Mouse (Mus musculus) c-Kit-positive CD71-negative TER-119-negative erythroid progenitor cells, embryonic 14.5 days (primary cell): ENCODE data around the gene Zzef1.
"Not testable (repeated sequence)": the region's sequence is repeated elsewhere in the genome, so short reads cannot be mapped to it uniquely, and the experiment has no call there.

Experiments used
- DNase-seq: peaks from one replicate; pipeline ENCODE4 v3.0.0-alpha.2; 2013; ENCODE audit warnings: low read depth

The Zzef1 gene

GRCm38 (mm10) chr11:72795455-72796295, at the start of gene Zzef1, which contains the start of gene Cyb5d2:
Gene Zzef1 (plus strand): TSS chr11:72796226.
Gene Cyb5d2 (minus strand): TSS chr11:72796142.
- DNase-seq = peak; percentile 95

DNA sequence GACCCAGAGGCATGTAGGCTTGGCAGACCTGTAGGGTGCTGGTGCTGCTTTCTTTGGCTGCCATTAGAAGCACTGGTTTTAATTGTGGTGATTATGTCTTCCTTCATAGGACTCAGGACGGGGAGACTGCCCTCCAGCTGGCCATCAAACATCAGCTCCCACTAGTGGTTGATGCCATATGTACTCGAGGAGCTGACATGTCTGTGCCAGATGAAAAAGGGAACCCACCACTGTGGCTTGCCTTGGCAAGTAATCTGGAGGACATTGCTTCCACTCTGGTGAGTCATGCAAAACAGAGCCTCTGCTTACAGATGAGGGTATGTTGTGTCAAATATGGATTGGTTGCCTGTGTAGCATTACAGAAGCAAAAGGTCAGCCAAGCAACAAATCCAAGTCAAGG, 44.1 kb upstream of the Zzef1 start:
- peak; percentile 19 for DNase-seq

GRCm38 (mm10) chr11:72758316-72758715, 37.7 kb upstream of the Zzef1 start:
- DNase-seq = no peak

DNA sequence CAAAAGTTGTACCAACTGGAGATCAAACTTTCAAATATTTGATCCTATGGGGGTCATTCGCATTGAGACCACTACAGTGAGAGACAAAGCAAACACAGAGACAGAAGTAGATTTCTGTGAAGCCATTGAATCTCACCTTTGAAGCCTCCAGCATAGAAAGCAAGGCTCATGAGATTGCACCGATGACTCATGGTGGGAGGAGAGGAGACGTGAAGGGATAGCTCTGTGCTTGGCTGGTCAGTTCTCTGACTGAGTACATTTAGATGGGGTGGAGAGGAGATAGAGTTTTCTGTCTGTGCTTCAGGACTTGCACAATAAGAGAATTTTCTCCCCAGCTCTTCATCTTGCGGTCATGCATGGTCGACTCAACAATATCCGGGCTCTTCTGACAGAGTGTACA, 36.4 kb upstream of the Zzef1 start:
- DNase-seq = no peak

DNA sequence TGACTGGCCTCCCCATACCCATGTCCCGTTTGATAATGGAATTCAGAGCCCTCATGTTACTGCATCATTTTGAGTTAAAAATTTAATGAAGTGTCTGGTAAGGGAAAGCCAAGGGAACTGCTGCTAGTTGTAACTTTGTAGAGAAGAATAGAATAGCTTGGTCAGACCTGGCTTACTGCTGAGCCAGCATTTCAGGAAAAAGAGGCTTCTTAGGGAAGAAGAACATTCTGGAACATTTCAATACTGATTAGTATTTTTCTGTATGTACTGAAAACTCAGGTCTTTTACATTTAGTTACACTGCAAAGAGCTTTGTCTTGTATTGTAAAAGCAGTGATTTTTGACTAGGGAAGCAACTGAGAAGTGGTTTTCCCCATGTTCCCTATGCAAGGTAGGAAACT, 35.2 kb upstream of the Zzef1 start:
- DNase-seq = no peak

DNA sequence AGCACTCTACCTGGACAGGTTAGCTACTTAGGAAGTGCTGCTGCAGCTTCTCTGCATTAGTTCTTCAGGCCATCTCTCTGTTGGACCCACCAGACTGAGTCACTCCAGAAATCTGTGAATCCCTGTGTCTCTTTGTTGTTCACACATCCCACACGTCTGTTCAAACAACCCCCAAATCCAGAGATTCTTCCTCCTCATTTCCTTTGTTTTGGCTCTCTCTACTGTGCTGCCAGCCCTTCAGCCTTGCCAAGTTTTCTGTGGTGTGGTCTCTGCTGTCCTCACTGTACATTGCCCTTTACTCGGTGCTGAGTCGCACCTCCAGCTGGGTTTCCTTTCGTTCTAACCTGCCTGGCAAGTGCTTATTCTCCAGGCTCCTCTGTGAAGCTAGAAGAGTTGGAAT, 31.8 kb upstream of the Zzef1 start:
- DNase-seq = no peak

DNA sequence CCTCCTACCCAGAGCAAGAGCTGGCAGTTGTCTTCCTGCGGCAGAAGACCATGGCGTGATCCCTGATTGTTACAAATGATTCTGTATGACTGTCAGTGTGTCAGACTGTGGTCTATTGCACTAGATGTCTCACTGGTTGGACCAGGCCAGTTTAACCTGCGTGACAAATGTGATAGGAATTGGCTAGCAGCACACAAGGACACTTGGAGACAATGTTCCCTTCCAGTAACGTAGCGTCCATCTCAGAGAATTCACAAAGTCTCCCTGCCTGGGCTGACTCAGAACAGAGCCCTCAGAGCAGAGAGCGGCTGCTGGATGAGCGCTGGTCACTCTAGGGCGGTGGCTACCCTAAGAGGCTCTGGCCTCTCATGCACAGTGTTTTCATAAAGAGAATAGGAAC, 28.3 kb upstream of the Zzef1 start:
- no peak for DNase-seq

GRCm38 (mm10) chr11:72769061-72769460, 27.0 kb upstream of the Zzef1 start:
- DNase-seq = no peak

DNA sequence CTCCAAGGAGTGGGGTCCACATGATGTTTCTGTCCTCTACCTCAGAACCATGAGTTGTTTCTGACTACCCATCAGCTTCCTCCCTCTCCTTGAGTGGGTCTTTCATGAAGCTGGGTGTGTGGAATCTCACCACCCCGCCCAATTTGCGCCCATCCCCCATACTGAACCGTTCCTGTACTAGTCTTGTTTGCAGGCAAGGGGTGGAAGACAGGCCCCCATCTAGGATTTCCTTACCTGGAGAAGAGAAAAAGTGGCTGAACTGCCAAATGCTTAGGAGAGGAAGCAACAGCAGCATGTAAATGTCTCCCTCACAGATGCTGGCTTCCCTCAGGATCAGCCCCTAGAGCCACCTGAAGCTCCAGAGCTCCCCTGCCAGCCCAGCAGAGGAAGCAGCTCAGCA, 25.7 kb upstream of the Zzef1 start:
- no peak for DNase-seq

- no peak for DNase-seq
Observed at GRCm38 (mm10) chr11:72770816-72771215, 25.2 kb upstream of the Zzef1 start.

DNA sequence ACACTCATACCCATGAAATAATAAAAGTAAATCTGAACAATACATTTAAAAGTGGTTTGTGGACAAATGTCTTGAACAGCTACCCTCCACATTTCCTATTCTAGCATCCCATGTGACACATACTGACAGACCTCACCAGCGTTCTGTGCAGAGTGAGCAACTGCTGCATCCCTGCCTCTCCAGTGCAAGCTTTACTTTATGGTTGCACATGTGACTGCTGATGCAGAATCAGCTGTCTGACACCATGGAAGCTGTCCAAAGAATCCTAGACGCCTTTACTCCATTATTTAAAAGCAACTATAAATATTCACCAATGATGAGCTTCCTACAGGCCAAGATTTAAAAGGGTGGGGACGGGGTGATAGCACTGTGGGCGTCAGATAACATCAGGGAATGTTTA, 24.6 kb upstream of the Zzef1 start:
- no peak for DNase-seq

GRCm38 (mm10) chr11:72772611-72773010, 23.4 kb upstream of the Zzef1 start:
- not testable (repeated sequence) for DNase-seq

GRCm38 (mm10) chr11:72778957-72779356, 17.1 kb upstream of the Zzef1 start:
- DNase-seq = no peak

DNA sequence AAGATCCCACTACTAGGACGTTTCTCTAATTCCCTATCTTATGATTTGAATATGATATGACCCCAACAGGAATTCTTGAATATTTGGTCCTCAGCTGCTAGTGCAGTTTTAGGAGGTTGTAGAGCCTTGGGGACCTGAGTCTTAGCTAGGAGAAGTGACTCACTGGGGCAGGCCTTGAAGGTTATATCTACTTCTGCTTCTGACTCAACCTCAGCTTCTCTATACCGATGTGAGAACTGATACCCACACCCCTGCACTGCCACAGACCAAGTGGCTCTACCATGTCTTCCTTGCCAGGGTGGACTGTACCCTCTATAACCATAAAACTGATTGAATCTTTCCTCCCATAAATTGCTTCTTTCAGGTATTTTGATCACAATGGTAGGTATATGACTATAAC, 13.9 kb upstream of the Zzef1 start:
- DNase-seq = no peak

DNA sequence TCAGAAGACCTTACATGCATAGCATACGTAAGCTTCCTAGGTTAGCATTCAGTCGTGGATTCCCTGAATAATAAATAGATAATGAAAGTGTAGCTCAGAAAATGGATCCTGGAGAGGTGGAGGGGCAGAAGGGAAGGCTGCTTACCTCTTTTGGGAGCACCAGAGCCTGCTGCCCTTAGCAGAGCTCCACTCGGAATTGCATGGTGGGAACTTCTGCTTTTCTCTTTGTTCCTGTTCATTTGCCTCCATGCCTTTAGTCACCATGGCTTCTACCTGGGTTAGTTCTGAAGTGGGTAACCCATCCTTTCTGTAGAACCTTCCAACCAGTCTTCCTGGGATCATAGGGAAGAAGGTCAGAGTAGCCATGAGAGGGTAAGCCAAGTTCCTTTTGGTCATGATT, 13.5 kb upstream of the Zzef1 start:
- DNase-seq = no peak

DNA sequence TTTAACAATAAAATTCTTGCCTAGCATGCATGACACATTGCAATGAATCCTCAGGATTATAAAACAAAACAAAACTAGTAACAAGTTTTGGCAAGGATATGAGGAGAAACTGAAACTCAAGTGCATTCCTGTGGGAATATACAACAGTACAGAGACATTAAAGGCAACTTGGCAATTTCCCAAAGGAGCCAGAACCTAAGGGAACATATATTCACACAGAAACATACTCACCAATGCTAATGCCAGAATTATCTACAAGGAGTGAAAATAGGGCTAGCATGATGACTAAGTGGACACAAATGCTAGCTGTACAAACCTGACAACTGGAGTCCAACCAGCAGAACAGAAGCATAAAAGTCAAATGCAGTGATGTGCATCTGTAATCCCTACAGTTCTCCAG, 4.0 kb upstream of the Zzef1 start:
- DNase-seq = no peak

DNA sequence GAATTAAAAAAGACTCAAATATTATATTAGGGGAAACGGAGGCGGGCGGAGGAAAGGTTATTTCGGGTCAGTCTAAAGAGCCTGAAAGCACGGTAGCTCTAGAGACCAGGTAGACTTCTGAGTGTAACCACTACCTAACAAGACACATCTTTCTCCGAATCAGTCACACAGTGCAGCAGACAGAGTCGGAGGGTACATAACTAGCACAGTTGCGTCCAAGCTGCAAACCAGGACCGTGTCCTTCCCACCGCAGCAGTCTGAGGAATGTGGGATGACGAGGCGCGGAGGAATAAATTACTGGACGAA, 924 bp upstream of the Zzef1 start:
- no peak for DNase-seq

DNA sequence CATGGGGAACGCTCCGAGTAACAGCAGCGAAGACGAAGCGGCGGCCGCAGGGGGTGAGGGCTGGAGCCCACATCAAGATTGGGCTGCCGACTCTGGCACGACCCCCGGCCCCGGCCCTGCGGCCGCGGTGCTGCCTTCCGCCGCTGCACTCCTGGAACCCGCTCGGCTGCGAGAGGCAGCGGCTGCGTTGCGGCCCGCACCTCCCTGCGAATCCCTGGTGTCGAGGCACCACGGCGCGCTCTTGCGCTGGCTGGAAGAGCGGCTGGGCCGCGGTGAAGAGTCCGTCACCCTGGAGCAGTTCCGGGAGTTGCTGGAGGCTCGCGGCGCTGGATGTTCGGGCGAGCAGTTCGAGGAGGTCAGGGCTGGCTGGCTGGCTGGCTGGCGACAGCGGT, 266 bp downstream of the Zzef1 start:
- DNase-seq = no peak

- DNase-seq = no peak
Observed at GRCm38 (mm10) chr11:72796773-72797338, 830 bp downstream of the Zzef1 start.

DNA sequence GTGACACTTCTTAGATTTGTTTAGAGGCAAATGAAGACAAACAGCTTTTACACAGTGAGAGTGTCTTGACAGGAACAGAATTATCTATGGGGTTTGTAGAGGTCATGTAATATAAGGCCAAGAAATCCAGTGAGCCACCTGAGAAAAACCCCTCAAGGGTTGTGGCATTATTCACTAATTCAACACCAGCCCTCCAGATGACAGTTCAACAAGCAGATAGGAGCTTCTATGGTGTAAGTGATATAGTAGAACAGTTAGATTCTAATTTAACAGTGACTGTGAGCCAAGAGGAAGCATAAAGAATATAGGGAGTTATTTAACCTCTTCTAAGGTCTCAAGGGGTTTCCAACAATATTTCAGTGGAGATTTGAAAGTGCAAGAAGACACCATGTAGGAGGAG, 2.1 kb downstream of the Zzef1 start:
- DNase-seq = no peak

GRCm38 (mm10) chr11:72801182-72801581, 5.2 kb downstream of the Zzef1 start:
- no peak for DNase-seq

GRCm38 (mm10) chr11:72803038-72803437, 7.0 kb downstream of the Zzef1 start:
- DNase-seq = no peak

GRCm38 (mm10) chr11:72804586-72804985, 8.6 kb downstream of the Zzef1 start:
- DNase-seq = no peak

DNA sequence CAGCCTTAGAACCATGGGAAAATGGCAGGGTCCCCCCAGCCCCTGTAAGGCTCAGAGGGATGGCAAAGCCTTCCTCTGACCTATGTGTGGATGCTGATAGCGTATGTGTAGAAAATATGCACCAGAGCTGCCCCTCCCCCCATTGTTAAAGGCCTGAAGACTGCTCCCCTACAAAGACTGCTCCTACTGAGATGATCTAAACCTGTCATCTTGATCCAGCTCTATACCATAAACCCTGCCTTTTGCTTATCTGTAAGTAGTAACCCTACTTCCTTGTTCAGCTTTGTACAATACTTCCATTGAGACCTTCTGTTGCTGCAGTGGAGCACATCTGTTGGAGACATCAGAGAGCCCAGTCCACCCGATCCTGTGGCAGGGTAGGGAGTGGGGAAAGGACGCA, 9.2 kb downstream of the Zzef1 start:
- no peak for DNase-seq
